Mouse (Mus musculus) hindbrain, postnatal 0 days (tissue): ENCODE measurements at regions not wholly inside any gene's neighbourhood (a gene's known extent, or its start where the extent isn't known, plus 50 kb on each side); places are given as distances from the start of the nearest gene placed in this dataset.

Experiments
- ATAC-seq: fragments of 200-750 bp; cut with Nextera tagmentation; 2 replicates; pipeline ENCODE4 v1.8.0; 2017; ENCODE audit warnings: mild to moderate bottlenecking, moderate TSS enrichment, moderate library complexity
- DNase-seq: peaks from one replicate; pipeline ENCODE4 v3.0.0-alpha.2; 2015; ENCODE audit warnings: low spot score
- H3K27ac ChIP-seq: fragments of 300-500 bp; sonication (generic); 2 replicates; pipeline ENCODE4 v1.5.1; 2014; ENCODE audit warnings: mild to moderate bottlenecking
- H3K27me3 ChIP-seq: fragments of 300-500 bp; sonication (generic); 2 replicates; pipeline ENCODE4 v1.6.1; 2014; ENCODE audit warnings: low read length, mixed read lengths; ENCODE audit not compliant: insufficient read depth
- H3K36me3 ChIP-seq: fragments of 300-500 bp; sonication (generic); 2 replicates; pipeline ENCODE4 v1.6.1; 2014; ENCODE audit warnings: low read length, mixed read lengths; ENCODE audit not compliant: insufficient read depth
- H3K4me1 ChIP-seq: fragments of 300-500 bp; sonication (generic); 2 replicates; pipeline ENCODE4 v1.6.1; 2014; ENCODE audit warnings: antibody characterized with exemption, low read length, mixed read lengths; ENCODE audit not compliant: insufficient read depth
- H3K4me2 ChIP-seq: fragments of 300-500 bp; sonication (generic); 2 replicates; pipeline ENCODE4 v1.6.1; 2014; ENCODE audit warnings: low read depth, mild to moderate bottlenecking, low read length, moderate library complexity, mixed read lengths
- H3K4me3 ChIP-seq: fragments of 300-500 bp; sonication (generic); 2 replicates; pipeline ENCODE4 v1.5.1; 2014; ENCODE audit warnings: low read length
- H3K9ac ChIP-seq: fragments of 300-500 bp; sonication (generic); replicated peaks from 2 replicates; pipeline ENCODE4 v1.6.1; 2014; ENCODE audit warnings: mild to moderate bottlenecking, low read length, moderate library complexity, mixed read lengths
- H3K9me3 ChIP-seq: fragments of 300-500 bp; sonication (generic); 2 replicates; pipeline ENCODE4 v1.6.1; 2016; ENCODE audit warnings: low read length, mixed read lengths
- CTCF ChIP-seq: IDR thresholded peaks from 2 replicates; pipeline ENCODE4 v1.5.1; 2016; ENCODE audit warnings: antibody characterized with exemption, control low read depth, low read depth
- WGBS: fragments of 180-500 bp; shearing (Covaris S2); extraction: QIAGEN DNeasy Blood & Tissue Kit; methylation state at CpG from one replicate; pipeline ENCODE4 v1.1.7; 2014; 5-methylcytosine and 5-hydroxymethylcytosine counted together

- no peak for ATAC-seq
- H3K4me2 ChIP-seq, result no peak overlapping the region
- H3K27me3 ChIP-seq, result no peaks in the 10 kb centered on the region
- DNase-seq, result no peak
- WGBS, result 82% methylated on average over 3 of the region's 3 CpGs
- H3K27ac ChIP-seq, result no peak overlapping the region
- no peak overlapping the region for H3K9ac ChIP-seq
- H3K36me3 ChIP-seq, result no peaks in the 10 kb centered on the region
- no peak overlapping the region for H3K4me3 ChIP-seq
- H3K9me3 ChIP-seq, result no peaks in the 10 kb centered on the region
- H3K4me1 ChIP-seq, result no peaks in the 10 kb centered on the region
- TF ChIP-seq CTCF, result no peak
Measured at GRCm38 (mm10) chr13:111201532-111201931, 53.3 kb upstream of the Actbl2 start.

- no peaks in the 10 kb centered on the region for H3K9me3 ChIP-seq
Measured at GRCm38 (mm10) chr13:111204580-111205285, 50.1 kb upstream of the Actbl2 start.

More at GRCm38 (mm10) chr13:111204580-111205285, 50.1 kb upstream of the Actbl2 start:
- H3K9ac ChIP-seq, result no peak overlapping the region
- 51% methylated on average over 11 of the region's 11 CpGs for WGBS
- no peaks in the 10 kb centered on the region for H3K4me1 ChIP-seq
- H3K4me2 ChIP-seq, result no peak overlapping the region
- no peaks in the 10 kb centered on the region for H3K27me3 ChIP-seq
- ATAC-seq, result peak; percentile 51
- peak; percentile 70 for DNase-seq
- TF ChIP-seq CTCF, result no peak
- no peak overlapping the region for H3K4me3 ChIP-seq
- H3K36me3 ChIP-seq, result no peaks in the 10 kb centered on the region
- no peak overlapping the region for H3K27ac ChIP-seq
